Mouse (Mus musculus): ENCODE results near the gene Fbxl17.

Fbxl17 gene

GRCm38 (mm10) chr17:63112826-63113225 lies 387.0 kb downstream of the Fbxl17 start:
- no peak for DNase-seq (ENCODE audit: low read depth, low spot score)

GRCm38 (mm10) chr17:63110994-63111393 lies 388.8 kb downstream of the Fbxl17 start:
- no peak for DNase-seq (ENCODE audit: low read depth, low spot score)

GRCm38 (mm10) chr17:63110211-63110755 lies 389.5 kb downstream of the Fbxl17 start:
- DNase-seq (ENCODE audit: low read depth, low spot score), result no peak

GRCm38 (mm10) chr17:63108035-63108434 lies 391.8 kb downstream of the Fbxl17 start:
- DNase-seq (ENCODE audit: low read depth, low spot score), result no peak

- no peak for DNase-seq (ENCODE audit: low read depth, low spot score)
Observed at GRCm38 (mm10) chr17:63107515-63107914, 392.3 kb downstream of the Fbxl17 start.

GRCm38 (mm10) chr17:63095553-63095952 lies 404.3 kb downstream of the Fbxl17 start:
- no peak for DNase-seq (ENCODE audit: low read depth, low spot score)

- DNase-seq (ENCODE audit: low read depth, low spot score), result no peak
Observed at GRCm38 (mm10) chr17:63095017-63095416, 404.8 kb downstream of the Fbxl17 start.

GRCm38 (mm10) chr17:63093184-63093583 lies 406.6 kb downstream of the Fbxl17 start:
- no peak for DNase-seq (ENCODE audit: low read depth, low spot score)

- DNase-seq (ENCODE audit: low read depth, low spot score), result no peak
Observed at GRCm38 (mm10) chr17:63092774-63093173, 407.0 kb downstream of the Fbxl17 start.

- DNase-seq (ENCODE audit: low read depth, low spot score), result no peak
Observed at GRCm38 (mm10) chr17:63090112-63090511, 409.7 kb downstream of the Fbxl17 start.

- no peak for DNase-seq (ENCODE audit: low read depth, low spot score)
Observed at GRCm38 (mm10) chr17:63087265-63087664, 412.6 kb downstream of the Fbxl17 start.

GRCm38 (mm10) chr17:63086526-63086925 lies 413.3 kb downstream of the Fbxl17 start:
- DNase-seq (ENCODE audit: low read depth, low spot score), result no peak

- no peak for DNase-seq (ENCODE audit: low read depth, low spot score)
Observed at GRCm38 (mm10) chr17:63085227-63085626, 414.6 kb downstream of the Fbxl17 start.

- DNase-seq (ENCODE audit: low read depth, low spot score), result no peak
Observed at GRCm38 (mm10) chr17:63079087-63079486, 420.7 kb downstream of the Fbxl17 start.

GRCm38 (mm10) chr17:63077509-63077908 lies 422.3 kb downstream of the Fbxl17 start:
- DNase-seq (ENCODE audit: low read depth, low spot score), result no peak

GRCm38 (mm10) chr17:63076661-63077060 lies 423.2 kb downstream of the Fbxl17 start:
- DNase-seq (ENCODE audit: low read depth, low spot score), result no peak

GRCm38 (mm10) chr17:63076037-63076426 lies 423.8 kb downstream of the Fbxl17 start:
- DNase-seq (ENCODE audit: low read depth, low spot score), result no peak

GRCm38 (mm10) chr17:63075091-63076036 lies 424.5 kb downstream of the Fbxl17 start:
- no peak for DNase-seq (ENCODE audit: low read depth, low spot score)

- DNase-seq (ENCODE audit: low read depth, low spot score), result no peak
Observed at GRCm38 (mm10) chr17:63073342-63073741, 426.5 kb downstream of the Fbxl17 start.

- DNase-seq (ENCODE audit: low read depth, low spot score), result no peak
Observed at GRCm38 (mm10) chr17:63071134-63071923, 428.5 kb downstream of the Fbxl17 start.

- no peak for DNase-seq (ENCODE audit: low read depth, low spot score)
Observed at GRCm38 (mm10) chr17:63070161-63070761, 429.6 kb downstream of the Fbxl17 start.

- no peak for DNase-seq (ENCODE audit: low read depth, low spot score)
Observed at GRCm38 (mm10) chr17:63062785-63063184, 437.0 kb downstream of the Fbxl17 start.
